Mouse (Mus musculus) layer of hippocampus, adult 11-12 months (tissue): ENCODE measurements around the gene BC055324.

Source experiments
- DNase-seq: peaks from one replicate; pipeline ENCODE4 v3.0.0; 2022; ENCODE audit warnings: low spot score

Gene BC055324

DNA sequence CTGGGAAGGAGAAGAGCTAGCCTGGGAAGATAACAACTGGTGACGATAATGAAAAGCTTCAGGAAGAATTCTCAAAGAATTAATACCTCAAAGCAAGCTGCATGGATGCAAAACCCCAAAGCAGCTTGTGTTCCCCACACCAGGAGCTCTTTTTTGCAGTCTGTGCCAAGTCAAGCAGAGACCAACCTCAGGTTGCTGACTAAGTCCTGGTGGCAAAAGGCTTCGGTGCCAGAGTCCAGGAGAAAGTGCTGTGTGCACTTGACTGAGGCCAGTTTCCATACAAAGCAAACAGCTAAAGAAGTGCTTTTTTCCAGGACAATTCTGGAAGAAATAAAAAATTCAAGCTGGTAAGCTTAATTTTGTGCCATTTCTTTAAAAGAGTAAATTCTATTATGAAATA lies 41.2 kb downstream of the BC055324 start:
- no peak for DNase-seq

DNA sequence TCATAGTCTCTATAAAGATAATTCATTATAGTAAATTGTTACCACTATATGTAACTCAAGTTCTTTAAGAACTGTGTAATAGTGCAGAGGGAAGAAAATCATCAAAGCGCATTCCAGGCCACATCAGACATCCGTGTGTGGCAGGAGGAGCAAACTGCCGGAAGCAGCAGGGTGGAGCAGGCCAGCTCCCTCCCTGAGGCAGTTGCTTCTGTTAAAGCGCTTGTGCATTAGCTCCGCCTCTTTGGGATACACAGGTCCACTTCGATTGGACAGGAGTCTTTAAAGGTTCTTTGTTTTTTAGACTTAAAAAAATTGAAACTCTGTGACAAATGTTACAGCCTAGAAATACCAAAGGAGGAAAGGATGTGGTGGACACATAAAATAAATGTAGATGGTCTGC lies 52.5 kb downstream of the BC055324 start:
- no peak for DNase-seq

DNA sequence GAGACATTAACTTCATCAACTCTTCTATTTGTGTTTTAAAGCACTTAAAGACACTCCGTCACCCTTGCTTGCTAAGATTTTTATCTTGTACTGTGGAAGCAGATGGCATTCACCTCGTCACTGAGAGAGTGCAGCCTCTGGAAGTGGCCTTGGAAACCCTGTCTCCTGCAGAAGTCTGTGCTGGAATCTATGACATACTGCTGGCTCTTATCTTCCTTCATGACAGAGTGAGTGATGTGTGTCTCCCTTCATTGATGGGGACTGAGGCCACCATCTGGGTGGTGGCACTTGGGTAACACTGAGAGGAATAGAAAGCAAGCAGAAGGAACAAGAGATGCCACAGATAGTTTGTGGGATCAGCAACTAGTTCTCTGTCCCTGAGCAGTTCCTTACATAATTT lies 60.0 kb downstream of the BC055324 start:
- DNase-seq: no peak

DNA sequence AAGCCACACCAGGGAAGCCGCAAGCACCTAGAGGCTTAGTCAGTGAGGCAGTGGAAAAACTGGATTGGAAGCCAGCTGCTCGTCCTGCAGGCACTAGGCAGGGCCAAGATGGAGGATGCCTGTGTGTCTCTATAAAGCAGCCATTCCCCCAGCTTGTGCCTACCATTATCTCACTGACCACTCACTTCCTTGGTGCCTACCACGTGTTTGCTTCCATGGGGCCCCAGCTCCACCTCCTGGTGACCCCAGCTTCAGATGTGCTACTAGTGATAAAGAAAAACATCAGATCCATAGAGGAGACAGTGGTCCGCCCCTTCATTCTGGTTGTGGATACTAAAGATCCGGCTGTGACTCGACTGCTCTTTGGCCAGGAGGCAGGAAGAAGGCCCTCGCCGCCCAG lies 62.8 kb downstream of the BC055324 start:
- no peak for DNase-seq

DNA sequence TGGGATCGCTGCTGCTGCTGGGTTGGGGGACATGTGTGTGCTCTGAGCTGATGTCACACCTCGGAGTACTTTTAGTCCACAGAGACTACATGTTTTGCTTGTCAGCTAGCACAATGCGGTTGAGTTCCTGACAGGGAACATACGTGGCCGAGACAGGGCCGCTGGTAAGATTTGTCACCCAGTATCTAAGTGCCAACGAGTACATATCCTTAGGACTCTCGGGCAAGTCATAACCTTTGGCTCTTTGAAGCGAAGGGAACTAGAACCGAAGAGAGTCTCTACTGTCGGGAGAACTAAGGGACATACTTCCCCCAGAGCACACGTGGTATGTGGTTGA lies 64.2 kb downstream of the BC055324 start:
- DNase-seq: no peak

DNA sequence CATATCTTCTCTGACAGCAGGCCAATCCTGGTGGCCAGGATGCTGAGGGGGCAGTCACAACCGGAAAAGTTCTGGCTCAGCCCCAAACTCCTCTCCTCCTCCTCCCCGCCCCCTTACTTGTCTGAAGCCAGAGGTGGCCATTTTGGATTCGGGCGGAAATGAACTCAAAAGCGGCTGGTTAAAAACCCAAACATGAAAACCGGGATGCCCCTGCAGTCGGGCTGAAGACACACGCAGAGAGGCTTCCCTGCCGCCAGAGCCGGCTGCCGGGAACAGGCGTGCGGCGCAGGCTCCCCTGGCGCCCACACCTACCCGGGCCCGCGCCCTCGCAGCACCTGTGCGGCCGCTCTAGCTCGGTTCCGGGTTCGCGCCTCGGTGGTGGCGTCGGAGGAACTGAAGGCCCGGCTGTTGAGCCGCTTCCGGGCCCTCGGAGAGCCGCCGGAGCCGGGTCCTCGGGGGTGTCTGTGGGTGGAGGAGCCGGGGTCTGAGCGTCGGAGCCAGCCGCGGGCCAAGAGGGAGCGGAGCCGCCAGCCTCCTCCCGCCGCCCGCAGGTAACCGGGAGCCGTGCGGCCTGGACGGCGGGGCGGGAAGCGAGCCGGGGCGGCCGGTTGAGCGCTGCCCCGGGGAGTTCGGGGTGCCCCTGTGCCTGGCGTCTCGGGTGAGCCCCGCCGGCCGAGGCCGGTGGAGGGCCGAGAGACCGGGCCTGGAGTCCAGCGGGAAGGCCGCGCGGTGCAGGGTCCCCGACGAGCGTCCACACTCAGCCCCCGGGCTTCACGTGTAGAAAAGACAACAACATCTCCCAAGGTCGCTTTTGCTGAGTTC lies 64.7 kb downstream of the BC055324 start:
- DNase-seq: peak; percentile 90

DNA sequence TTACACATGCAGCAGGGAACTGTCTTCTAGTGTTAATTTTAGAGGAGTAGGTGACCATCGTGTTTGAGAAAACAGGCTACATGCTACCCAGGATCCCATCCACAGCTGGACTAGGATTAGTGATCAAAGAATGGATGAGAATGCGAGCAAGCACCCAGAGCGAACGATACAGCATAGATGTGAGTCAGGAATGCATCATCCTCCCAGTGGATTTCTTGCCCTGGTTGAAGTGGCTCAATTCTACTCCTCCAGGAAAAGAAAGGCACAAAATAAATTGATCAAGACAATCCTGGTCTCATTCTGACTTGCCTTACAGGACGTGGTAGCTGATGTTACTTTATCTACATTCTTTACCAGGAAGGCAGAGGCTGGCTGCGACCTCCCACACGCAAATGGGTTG lies 65.8 kb downstream of the BC055324 start, which contains the start of gene Scyl3:
TSS of gene Scyl3 (plus strand) at position 255 of the 400 bp plus-strand sequence.
- no peak for DNase-seq

DNA sequence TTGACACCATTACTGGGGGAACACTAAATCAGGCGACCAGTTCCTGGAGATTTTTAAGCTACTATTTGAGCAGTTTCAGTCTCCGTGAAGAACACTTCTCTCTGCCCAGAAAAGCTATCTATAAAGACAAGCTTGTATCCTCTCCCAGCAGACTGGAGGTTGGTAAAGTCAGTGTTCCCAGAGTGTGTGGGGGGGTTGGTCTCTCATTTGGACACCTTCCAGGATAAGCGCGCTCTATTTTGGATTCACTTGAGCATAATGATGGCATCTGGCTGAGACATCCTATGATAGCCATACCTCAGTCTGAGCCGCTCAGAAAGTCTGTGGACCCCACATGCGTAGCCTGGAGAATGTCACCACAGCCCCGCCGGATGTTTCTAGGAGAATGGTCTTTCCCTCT lies 70.5 kb downstream of the BC055324 start:
- DNase-seq: no peak

DNA sequence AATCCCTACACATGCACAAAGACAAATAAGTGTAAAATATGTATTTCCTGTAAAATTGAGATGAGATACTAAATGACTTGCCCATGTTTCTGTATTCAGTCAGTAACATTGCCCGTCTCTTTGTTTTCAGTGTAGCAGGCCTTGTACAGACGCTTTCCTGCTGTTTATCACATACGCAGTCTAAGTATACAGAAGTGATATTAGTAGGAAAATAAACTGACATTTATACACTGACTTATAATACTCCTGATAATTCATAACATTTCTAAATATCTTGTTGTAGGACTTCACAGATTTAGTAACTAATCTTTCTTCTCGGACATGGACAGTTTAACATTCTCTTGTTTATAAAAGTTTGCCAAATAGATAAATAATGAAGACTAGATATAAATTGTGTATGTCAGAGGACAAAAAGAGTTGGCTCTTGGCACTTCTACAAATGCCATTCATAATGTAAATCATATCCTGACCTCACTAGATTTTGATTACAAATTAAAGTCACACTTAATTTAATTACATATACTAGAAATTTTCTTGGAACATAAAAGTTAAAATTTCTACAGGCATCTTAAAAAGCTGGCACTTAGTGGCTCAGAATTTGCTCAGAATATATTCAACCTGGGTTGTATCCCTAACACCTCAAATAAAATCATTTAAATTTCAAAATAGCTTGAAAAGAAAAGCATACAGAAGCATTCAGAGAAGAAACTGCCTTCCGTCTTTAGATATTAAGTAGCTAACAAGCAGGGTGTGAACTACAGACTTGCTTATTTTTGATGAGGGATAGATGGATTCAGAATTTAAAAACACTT lies 77.0 kb downstream of the BC055324 start:
- no peak for DNase-seq

DNA sequence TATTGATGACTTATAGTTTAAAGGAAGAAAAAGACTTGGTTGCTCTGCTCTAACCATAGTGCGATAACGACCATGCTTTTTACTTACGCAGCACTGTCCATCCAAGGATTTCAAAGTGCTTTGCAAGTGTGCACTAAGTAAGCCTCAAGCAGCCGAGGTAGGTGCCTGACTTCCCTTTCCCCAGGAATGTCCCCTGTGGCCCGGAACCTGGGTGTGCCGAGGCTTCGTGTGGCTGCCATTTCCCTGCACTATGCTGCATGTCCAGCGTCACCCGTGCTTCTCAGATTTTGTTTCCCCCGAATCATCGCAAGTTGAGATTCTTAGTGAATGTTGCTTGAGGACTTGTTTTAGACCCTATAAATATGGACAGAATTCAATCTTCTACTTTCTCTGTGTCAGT lies 82.6 kb downstream of the BC055324 start:
- DNase-seq: no peak

DNA sequence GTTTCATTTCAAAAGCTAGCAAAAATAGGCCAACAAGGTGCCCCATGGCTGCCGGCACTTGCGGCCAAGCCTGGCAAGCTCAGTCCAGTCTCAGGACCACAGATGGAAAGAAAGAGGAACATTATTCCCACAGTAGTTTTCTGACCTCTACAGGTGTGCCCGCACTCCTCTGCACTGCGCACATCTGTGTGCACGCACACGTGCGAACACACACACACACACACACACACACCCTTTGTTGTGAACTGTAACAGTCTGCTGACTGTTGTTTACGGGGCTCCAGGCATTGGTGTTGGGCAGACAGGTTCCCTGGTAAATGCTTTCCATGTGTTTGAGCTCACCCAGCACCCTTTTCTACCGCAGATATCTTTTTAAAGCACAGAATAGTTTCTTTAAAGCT lies 83.8 kb downstream of the BC055324 start:
- no peak for DNase-seq

DNA sequence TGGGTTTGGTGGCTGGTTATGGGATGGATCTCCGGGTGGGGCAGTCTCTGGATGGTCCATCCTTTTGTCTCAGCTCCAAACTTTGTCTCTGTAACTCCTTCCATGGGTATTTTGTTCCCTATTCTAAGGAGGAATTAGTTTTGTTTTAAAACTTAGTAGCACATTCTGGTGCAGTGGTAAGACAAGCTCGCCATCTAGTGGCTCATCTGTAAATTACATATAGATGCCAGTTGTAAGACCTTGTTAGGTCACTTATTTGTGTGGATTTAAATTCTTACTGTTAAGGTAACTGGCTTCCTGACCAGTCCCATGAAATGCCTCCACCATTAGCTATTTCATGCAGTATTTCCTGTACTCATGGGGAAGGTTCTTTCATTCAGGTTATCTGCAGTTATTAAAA lies 84.3 kb downstream of the BC055324 start:
- DNase-seq: peak; percentile 48

DNA sequence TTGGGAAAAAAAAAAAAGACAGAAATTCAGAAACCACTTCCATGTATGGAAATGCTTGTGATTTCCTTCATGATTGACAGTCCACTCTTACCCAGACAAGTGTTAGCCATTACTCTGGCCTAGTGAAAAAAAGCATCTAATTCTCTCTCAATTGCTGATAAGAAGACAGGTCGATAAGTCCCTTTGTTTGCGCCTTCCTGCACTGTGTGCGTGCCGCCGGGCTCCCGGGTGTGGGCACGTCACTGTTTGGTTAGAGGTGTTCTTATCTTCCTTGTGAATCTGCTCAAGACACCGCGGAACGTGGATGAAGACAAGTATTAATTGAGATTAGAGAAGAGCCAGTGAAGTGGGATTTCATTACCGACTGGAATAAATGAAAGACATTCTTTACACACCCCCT lies 86.2 kb downstream of the BC055324 start:
- no peak for DNase-seq

DNA sequence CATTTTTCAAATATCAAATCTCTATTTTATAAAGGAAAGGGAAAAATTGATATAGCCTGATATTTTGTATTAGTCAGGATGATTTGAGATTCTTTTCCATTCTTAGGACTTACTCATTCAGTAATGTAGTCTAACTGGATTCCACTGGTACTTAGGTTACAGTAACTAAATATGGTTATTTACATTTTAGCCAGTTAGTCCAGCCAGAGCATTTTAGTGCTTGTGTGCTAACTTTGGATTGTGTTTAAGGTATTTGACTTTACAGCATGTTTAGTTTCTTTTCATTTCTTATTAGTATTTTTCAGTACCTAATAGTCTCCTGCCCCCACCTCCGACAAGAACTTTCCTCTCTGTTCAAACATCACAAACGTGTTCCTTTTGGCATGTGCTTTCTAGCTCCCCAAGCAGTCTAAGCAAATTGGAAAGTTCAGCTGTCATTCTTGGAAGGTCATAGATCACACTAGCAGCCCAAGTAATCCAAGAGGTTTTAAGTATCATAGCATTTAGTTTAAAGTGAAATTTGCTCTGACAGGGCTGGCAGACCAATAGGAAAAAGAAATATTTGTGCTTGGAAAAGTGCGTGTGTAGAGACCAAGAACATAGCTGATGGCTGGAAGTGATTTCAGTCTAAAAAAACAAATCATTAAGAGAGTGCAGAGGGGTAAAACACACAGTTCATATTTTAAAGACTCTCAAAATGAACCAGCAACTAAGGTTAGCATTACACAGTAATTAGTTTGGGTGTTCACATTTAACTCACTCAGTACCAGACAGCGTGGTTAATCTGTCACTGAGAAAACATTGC lies 87.4 kb downstream of the BC055324 start:
- no peak for DNase-seq

DNA sequence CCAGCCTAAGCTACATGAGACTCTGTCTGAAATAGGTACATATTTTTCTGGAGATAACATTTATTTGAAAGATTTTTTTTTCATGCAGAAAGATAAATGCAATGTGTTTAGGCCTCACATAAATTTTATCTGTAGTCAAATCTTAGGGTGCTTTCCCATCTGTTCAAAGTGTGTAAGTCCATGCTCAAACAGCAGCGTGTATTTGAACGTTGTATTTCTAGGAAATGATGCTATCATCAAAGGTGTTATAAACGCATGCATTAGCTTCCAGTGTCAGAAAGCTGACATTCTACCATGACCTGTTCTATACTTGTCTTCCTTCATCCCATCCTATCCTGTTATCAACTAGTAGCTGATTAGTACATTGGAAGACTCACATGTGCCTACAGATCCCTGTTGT lies 91.2 kb downstream of the BC055324 start:
- DNase-seq: no peak

DNA sequence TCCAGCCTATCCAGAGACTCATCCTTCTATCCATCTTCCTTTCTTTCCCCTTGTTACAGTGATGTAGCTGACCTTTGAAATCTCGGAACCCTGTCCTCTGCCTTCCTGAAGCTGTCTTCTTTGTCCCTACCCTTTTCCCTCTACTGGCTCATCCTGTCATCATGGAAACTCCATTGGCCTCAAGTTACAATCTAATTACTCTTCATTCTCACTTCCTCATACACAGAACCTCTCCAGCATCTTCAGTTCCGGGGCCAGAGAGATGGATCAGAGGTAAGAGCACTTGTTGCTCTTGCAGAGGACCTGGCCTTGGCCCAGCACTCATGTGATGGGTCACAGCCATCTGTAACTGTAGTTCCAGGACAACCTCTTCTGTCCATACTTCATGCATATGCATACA lies 94.4 kb downstream of the BC055324 start:
- DNase-seq: no peak

DNA sequence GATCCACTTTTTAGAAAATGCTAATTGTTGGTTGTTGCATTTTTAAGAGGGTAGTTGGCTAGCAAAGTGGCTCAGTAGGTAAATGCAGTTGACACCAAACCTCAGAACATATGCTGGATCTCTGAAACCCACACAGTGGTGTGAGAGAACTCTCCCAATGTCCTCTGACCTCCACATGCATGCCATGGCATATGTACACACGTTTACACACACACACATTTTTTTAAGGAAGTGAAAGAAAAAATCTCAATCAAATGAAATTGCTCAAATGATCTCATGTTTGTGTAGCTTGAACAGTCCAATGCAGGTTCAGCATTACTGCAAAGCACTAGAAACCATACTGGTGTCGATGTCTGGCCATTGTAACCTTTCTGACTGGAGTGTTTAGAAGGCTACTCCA lies 95.0 kb downstream of the BC055324 start:
- DNase-seq: no peak

DNA sequence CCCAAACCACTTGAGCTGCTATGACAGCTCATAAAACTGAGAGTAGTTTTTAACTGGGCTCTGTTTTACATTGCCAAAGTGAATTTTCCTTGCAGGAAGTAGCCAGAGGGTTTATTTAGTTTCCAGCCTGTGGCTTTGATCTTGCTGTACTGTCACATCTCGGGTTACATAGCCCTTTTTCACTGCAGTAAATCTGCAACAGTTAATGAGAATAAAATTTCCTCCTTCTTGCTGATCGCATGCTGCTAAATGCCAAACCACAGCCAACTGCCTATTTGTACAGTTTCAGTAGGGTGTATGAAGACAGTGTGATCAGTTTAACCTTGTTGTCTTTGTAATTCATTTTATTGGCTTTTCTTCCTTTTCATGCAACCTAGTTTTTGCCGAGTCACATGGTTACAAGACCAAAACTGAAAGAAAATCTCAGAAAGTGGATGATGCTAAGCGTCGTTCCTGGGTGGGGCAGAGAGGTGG lies 96.3 kb downstream of the BC055324 start:
- no peak for DNase-seq
